Mouse (Mus musculus) urinary bladder, postnatal 10 days (tissue): ENCODE results near the gene Tmem201.

Source experiments
- DNase-seq: peaks from one replicate; pipeline ENCODE4 v3.0.0; 2022; ENCODE audit warnings: low spot score

The Tmem201 gene

DNA sequence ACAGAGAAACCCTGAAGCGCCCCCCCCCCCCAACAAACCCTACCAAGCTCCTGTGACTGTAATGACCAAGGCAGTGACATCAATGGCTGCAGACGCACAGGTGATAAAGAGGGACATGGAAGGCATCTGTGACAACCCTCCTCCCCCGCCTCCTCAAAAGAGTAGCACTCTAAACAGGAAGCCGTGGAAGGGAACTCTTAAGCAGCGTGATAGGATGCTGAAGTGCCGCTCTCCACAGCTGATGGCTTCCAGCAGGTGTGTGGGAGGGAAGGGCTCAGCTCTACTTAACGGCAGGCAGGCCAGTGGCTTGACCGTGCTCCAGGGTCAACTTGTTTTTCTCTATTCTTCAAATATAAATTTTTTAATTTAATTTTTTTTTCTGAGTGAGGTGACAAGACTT, 16.7 kb downstream of the Tmem201 start:
- no peak for DNase-seq

- no peak for DNase-seq
Observed at GRCm38 (mm10) chr4:149719686-149720085, 18.2 kb downstream of the Tmem201 start.

GRCm38 (mm10) chr4:149714542-149714941, 23.3 kb downstream of the Tmem201 start:
- DNase-seq, result no peak

GRCm38 (mm10) chr4:149711955-149712354, 25.9 kb downstream of the Tmem201 start:
- DNase-seq, result no peak

DNA sequence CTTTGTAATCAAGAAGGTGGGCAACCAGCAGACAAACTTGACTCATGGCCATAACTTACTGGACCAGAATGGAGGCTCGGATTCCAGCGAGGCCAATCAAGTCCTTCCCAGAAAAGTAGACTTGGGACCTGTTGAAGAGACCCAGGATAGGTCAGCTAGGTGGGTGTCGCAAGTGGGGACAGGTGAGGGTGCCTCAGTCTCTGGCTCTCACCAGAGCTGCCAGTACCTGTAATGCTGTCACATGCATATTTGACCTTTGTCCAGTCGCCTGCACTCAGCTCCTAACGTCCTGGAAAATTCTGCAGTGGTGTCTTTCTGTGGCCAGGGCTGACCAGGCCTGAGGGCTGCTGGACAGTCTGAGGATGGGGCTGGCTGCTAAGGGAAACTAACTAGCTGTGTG, 26.4 kb downstream of the Tmem201 start:
- no peak for DNase-seq

- no peak for DNase-seq
Observed at GRCm38 (mm10) chr4:149710510-149710909, 27.3 kb downstream of the Tmem201 start.

GRCm38 (mm10) chr4:149705941-149706340, 31.9 kb downstream of the Tmem201 start:
- DNase-seq, result no peak

- no peak for DNase-seq
Observed at GRCm38 (mm10) chr4:149705298-149705697, 32.5 kb downstream of the Tmem201 start.

DNA sequence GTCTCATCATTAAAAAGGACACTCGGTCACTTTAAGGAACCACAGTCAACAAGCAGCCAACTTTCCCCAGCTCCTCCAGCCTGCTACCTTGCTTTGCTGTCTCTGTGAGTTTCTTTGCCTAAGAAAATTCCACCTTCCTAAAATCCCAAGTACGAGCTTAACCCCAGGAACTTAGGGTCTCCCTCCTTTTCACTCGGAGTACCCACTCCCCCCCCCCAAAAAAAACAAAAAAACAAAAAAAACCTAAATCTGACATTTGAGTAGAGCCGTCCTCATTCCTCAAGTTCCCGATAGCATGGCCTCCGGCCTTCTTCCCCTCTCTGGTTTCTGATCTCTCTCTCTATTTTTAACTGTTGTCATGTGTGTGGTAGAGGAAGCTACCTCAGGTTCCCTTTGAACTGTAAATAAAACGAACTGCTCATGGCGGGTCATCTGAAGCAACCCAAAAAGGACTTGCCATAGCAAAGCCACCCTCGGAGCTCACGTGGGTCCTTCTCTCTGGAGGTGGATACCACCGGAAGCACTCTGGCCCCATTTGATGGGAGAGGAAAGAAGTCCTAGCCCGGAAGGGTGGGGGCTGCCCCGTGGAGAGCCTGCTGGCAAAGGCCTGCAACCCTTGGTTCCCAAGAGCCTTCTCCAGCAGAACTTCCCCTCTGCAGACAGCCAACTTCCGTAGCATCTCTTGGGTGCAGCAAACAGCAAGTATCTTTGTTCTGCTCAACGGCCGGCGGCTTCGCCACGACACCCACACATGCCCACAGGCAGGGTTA, 35.4 kb downstream of the Tmem201 start, which contains the start of gene Pik3cd:
TSS of gene Pik3cd (minus strand) at position 362 of the 770 bp plus-strand sequence.
- no peak for DNase-seq

- DNase-seq, result no peak
Observed at GRCm38 (mm10) chr4:149701426-149702209, 36.2 kb downstream of the Tmem201 start.

GRCm38 (mm10) chr4:149699953-149700352, 37.9 kb downstream of the Tmem201 start:
- DNase-seq, result no peak

DNA sequence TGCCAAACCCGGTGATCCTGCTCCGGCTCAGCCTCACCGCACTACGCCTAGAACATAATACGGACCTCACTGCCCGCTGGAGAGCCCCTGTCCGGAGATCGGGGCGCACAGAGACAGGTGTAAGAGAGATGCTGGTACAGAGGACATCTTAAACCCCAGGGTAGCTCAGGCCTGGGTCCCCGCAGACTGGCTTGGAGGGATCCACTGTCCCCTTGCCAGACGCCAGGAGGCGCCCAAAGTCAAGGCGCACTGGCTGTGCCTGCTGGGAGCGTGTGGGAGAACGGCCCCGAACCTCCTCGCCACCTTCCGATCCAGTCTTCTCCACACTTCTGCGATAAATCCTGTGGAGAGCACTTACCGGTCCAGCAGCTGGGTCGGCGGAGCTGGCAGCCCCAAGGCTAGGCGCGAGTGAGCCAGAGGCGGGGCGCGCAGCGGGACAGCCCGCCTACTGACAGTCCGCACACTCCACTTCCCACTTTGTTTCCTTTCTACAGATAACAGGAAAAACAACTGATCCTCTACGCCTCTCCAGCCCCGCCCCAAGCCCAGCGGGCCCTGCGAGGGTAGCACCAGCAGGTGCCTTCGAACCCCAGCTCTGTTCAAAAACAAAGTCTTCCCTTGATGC, 39.5 kb downstream of the Tmem201 start:
- DNase-seq, result no peak

- no peak for DNase-seq
Observed at GRCm38 (mm10) chr4:149697506-149698196, 40.2 kb downstream of the Tmem201 start.

- no peak for DNase-seq
Observed at GRCm38 (mm10) chr4:149696189-149696971, 41.5 kb downstream of the Tmem201 start.

DNA sequence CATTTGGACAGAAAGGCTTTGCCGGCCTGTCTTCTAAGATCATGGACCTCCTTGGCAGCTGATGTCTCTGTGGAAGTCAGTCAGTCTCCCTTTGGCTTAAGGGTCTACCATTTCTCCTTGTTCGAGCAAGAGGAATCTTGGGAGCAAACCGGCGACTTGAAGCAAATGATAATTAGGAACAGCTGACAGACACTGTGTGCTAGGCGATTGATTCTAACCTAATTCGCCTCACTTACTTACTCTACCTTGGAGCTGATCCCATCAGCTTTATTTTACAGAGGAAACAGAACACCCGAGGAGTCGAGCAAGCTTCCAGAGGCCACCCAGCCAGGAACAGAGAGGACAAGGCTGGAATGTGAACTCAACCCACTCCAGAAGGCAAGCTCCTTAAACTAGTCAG, 46.5 kb downstream of the Tmem201 start:
- no peak for DNase-seq

DNA sequence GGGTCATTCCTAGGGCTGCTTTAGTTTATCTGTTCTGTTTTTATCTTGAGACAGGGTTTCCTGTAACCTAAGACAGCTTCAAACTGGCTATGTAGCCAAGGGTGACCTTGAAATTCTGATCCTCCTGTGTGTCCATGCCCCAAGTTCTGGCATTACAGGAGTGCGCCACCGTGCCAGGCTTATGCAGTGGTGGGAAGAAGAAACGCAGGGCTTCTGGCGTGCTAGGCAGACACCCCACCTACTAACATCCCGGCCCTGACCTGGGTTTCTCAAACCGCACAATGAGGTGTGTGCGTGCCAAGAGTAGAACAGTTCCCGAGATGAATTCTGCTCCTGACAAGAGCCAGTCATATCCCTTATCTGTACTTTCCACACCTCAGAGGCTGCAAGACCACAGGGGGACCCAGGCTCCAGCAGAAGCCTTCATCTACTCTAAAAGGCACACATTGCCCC, 47.0 kb downstream of the Tmem201 start:
- DNase-seq, result no peak

- DNase-seq, result no peak
Observed at GRCm38 (mm10) chr4:149689822-149690700, 47.8 kb downstream of the Tmem201 start.

DNA sequence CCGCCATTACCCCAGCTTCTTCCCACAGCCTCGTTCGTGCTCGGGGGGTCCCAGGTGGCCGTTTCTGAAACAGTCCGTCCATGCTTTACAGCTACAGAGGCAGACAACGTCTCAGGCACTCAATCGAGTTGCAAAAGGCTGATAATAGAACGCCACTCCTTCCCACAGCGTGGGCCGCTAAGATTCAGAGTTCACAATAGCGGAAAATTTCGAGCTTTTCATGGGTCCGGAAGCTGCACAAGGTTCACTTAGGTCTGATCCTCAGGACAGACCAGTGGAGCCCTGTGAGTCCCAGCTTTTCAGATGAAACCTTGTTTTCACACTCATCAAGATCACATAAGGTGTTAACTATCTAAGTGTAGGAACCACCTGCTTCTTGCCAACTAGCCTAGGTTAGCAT, 49.0 kb downstream of the Tmem201 start:
- no peak for DNase-seq

GRCm38 (mm10) chr4:149684841-149685623, 52.8 kb downstream of the Tmem201 start:
- no peak for DNase-seq
